Mouse (Mus musculus): ENCODE measurements at regions not wholly inside any gene's neighbourhood (a gene's known extent, or its start where the extent isn't known, plus 50 kb on each side); places are given as distances from the start of the nearest gene placed in this dataset.

- 71% methylated on average over 1 of the region's 1 CpGs for WGBS
- H3K4me3 ChIP-seq = no peak overlapping the region
Measured at GRCm38 (mm10) chr7:94650462-94650861, 1520.6 kb upstream of the Tenm4 start.

GRCm38 (mm10) chr7:94666392-94667155 is 1504.5 kb upstream of the Tenm4 start:
- no peaks in the 10 kb centered on the region for H3K9me3 ChIP-seq
- H3K4me2 ChIP-seq (replicated peaks) = no peak overlapping the region
- no peaks in the 10 kb centered on the region for H3K36me3 ChIP-seq
- no peak for ATAC-seq (ENCODE audit: low FRiP score, low read depth)
- H3K27me3 ChIP-seq = no peaks in the 10 kb centered on the region
- no peak overlapping the region for H3K27ac ChIP-seq (replicated peaks)
- no peak overlapping the region for H3K9ac ChIP-seq (replicated peaks)
- WGBS = 92% methylated on average over 4 of the region's 4 CpGs
- H3K4me1 ChIP-seq = no peaks in the 10 kb centered on the region
- H3K4me3 ChIP-seq = no peak overlapping the region

More at GRCm38 (mm10) chr7:94650462-94650861, 1520.6 kb upstream of the Tenm4 start:
- Histone ChIP-seq H3K4me2 (replicated peaks) (no peak overlapping the region), H3K9me3 (no peaks in the 10 kb centered on the region), H3K9ac (replicated peaks) (no peak overlapping the region), H3K27me3 (no peaks in the 10 kb centered on the region), H3K36me3 (no peaks in the 10 kb centered on the region), H3K27ac (replicated peaks) (no peak overlapping the region), H3K4me1 (no peaks in the 10 kb centered on the region)
- ATAC-seq (ENCODE audit: low FRiP score, low read depth) = no peak

- Histone ChIP-seq H3K27ac (replicated peaks) (no peak overlapping the region), H3K4me3 (no peak overlapping the region), H3K27me3 (no peaks in the 10 kb centered on the region), H3K9me3 (no peaks in the 10 kb centered on the region), H3K9ac (replicated peaks) (no peak overlapping the region), H3K4me2 (replicated peaks) (no peak overlapping the region), H3K36me3 (no peaks in the 10 kb centered on the region), H3K4me1 (no peaks in the 10 kb centered on the region)
- ATAC-seq (ENCODE audit: low FRiP score, low read depth) = no peak
- WGBS = 11% methylated on average over 1 of the region's 1 CpGs
Measured at GRCm38 (mm10) chr7:94668296-94668695, 1502.8 kb upstream of the Tenm4 start.

GRCm38 (mm10) chr7:94668836-94669396 is 1502.1 kb upstream of the Tenm4 start:
- H3K4me1 ChIP-seq = no peaks in the 10 kb centered on the region
- 51% methylated on average over 2 of the region's 2 CpGs for WGBS
- no peak overlapping the region for H3K9ac ChIP-seq (replicated peaks)
- ATAC-seq (ENCODE audit: low FRiP score, low read depth) = no peak; the same call in 1 of the 2 replicates
- no peaks in the 10 kb centered on the region for H3K9me3 ChIP-seq
- no peak overlapping the region for H3K4me3 ChIP-seq
- no peak overlapping the region for H3K4me2 ChIP-seq (replicated peaks)
- no peak overlapping the region for H3K27ac ChIP-seq (replicated peaks)
- no peaks in the 10 kb centered on the region for H3K27me3 ChIP-seq
- no peaks in the 10 kb centered on the region for H3K36me3 ChIP-seq

GRCm38 (mm10) chr7:94687887-94688286 is 1483.2 kb upstream of the Tenm4 start:
- Histone ChIP-seq H3K4me1 (0 out of 2 replicates have a peak, but pooled peaks cover 5% of the 10 kb centered on the region), H3K36me3 (no peaks in the 10 kb centered on the region), H3K9ac (replicated peaks) (no peak overlapping the region), H3K27ac (replicated peaks) (no peak overlapping the region), H3K4me2 (replicated peaks) (no peak overlapping the region), H3K9me3 (no peaks in the 10 kb centered on the region), H3K4me3 (no peak overlapping the region), H3K27me3 (no peaks in the 10 kb centered on the region)
- 29% methylated on average over 2 of the region's 2 CpGs for WGBS
- ATAC-seq (ENCODE audit: low FRiP score, low read depth) = peak; percentile 44; the same call in 1 of the 2 replicates

- Histone ChIP-seq H3K27ac (replicated peaks) (no peak overlapping the region), H3K4me1 (no peaks in the 10 kb centered on the region), H3K4me3 (no peak overlapping the region), H3K4me2 (replicated peaks) (no peak overlapping the region), H3K9ac (replicated peaks) (no peak overlapping the region), H3K9me3 (no peaks in the 10 kb centered on the region), H3K36me3 (no peaks in the 10 kb centered on the region), H3K27me3 (no peaks in the 10 kb centered on the region)
- 87% methylated on average over 4 of the region's 4 CpGs for WGBS
- peak; percentile 76; the same call in 1 of the 2 replicates for ATAC-seq (ENCODE audit: low FRiP score, low read depth)
Measured at GRCm38 (mm10) chr7:94697214-94697613, 1473.8 kb upstream of the Tenm4 start.

GRCm38 (mm10) chr7:94706457-94706856 is 1464.6 kb upstream of the Tenm4 start:
- Histone ChIP-seq H3K36me3 (no peaks in the 10 kb centered on the region), H3K4me2 (replicated peaks) (no peak overlapping the region), H3K27ac (replicated peaks) (no peak overlapping the region), H3K4me1 (no peaks in the 10 kb centered on the region), H3K4me3 (no peak overlapping the region), H3K9me3 (no peaks in the 10 kb centered on the region), H3K9ac (replicated peaks) (no peak overlapping the region), H3K27me3 (no peaks in the 10 kb centered on the region)
- no peak for ATAC-seq (ENCODE audit: low FRiP score, low read depth)

- Histone ChIP-seq H3K27ac (replicated peaks) (no peak overlapping the region), H3K9me3 (no peaks in the 10 kb centered on the region), H3K9ac (replicated peaks) (no peak overlapping the region), H3K27me3 (no peaks in the 10 kb centered on the region), H3K4me3 (no peak overlapping the region), H3K4me2 (replicated peaks) (no peak overlapping the region), H3K36me3 (no peaks in the 10 kb centered on the region), H3K4me1 (no peaks in the 10 kb centered on the region)
- WGBS = 73% methylated on average over 1 of the region's 1 CpGs
- no peak for ATAC-seq (ENCODE audit: low FRiP score, low read depth)
Measured at GRCm38 (mm10) chr7:94733433-94733832, 1437.6 kb upstream of the Tenm4 start.

GRCm38 (mm10) chr7:94734741-94735140 is 1436.3 kb upstream of the Tenm4 start:
- H3K27ac ChIP-seq (replicated peaks) = no peak overlapping the region
- no peaks in the 10 kb centered on the region for H3K9me3 ChIP-seq
- H3K9ac ChIP-seq (replicated peaks) = no peak overlapping the region
- H3K4me3 ChIP-seq = no peak overlapping the region
- no peak overlapping the region for H3K4me2 ChIP-seq (replicated peaks)
- WGBS = 87% methylated on average over 4 of the region's 4 CpGs
- no peaks in the 10 kb centered on the region for H3K36me3 ChIP-seq
- no peaks in the 10 kb centered on the region for H3K4me1 ChIP-seq
- no peaks in the 10 kb centered on the region for H3K27me3 ChIP-seq
- no peak for ATAC-seq (ENCODE audit: low FRiP score, low read depth)
